Mouse (Mus musculus) gastrocnemius, adult 2 months (tissue): ENCODE measurements around the gene Tars2. TPM values are rescaled to one million over a fixed set of nuclear protein-coding genes. Genes with fewer than 3 reads are reported as not detected.
"Not testable (repeated sequence)": the region's sequence is repeated elsewhere in the genome, so short reads cannot be mapped to it uniquely, and the experiment has no call there.

Experiments used
- DNase-seq: peaks from one replicate; pipeline ENCODE4 v3.0.0; 2022
- H3K27ac ChIP-seq: fragments of 200-600 bp; 2 replicates; pipeline ENCODE4 v1.8.1; 2022; ENCODE audit warnings: mild to moderate bottlenecking
- H3K4me3 ChIP-seq: fragments of 200-600 bp; 2 replicates; pipeline ENCODE4 v1.8.1; 2022; ENCODE audit warnings: mild to moderate bottlenecking, moderate library complexity
- CTCF ChIP-seq: fragments of 200-600 bp; IDR thresholded peaks from 2 replicates; pipeline ENCODE4 v1.8.1; 2022; ENCODE audit warnings: antibody characterized with exemption, mild to moderate bottlenecking, moderate library complexity
- intact Hi-C: fragments of 180-260 bp; cut with DNase I; formaldehyde crosslinking; loops from one replicate; pipeline ENCODE4 v1.15.1; 2025
- microRNA-seq: library from miRNA; unstranded; fragments of <30 nt; microRNA quantifications from one replicate; pipeline ENCODE4 v1.2.0, GENCODE M21; 2021
- total RNA-seq, 2 experiments: library from RNA; stranded (reverse); gene quantifications; 2 replicates each; pipeline ENCODE4 v1.2.3; 2021

Tars2 gene
- total RNA-seq, 2 experiments from 2014 or later: 23.0 to 30.8 TPM

- Histone ChIP-seq H3K27ac (peak overlapping the region; percentile 88), H3K4me3 (peak overlapping the region; percentile 71)
- peak; percentile 89 for DNase-seq
- peak; percentile 39; the same call in 1 of the 2 replicates for TF ChIP-seq CTCF
- intact Hi-C loops: loop anchor here (2.0 kb wide), 1 partner anchor 53 kb away; no protein-coding TSS in a partner anchor
Observed at GRCm38 (mm10) chr3:95701877-95702540, 58.0 kb downstream of the Tars2 start.

- TF ChIP-seq CTCF: no peak
- DNase-seq: no peak
- H3K27ac ChIP-seq: peak overlapping the region; percentile 88
- intact Hi-C loops: no loop called here
- no peak overlapping the region for H3K4me3 ChIP-seq
Observed at GRCm38 (mm10) chr3:95701085-95701484, 58.9 kb downstream of the Tars2 start.

GRCm38 (mm10) chr3:95700233-95700681 lies 59.7 kb downstream of the Tars2 start:
- TF ChIP-seq CTCF: no peak
- intact Hi-C loops: no loop called here
- DNase-seq: peak; percentile 79
- Histone ChIP-seq H3K4me3 (no peak overlapping the region), H3K27ac (peak overlapping the region; percentile 88)

GRCm38 (mm10) chr3:95698286-95698685 lies 61.7 kb downstream of the Tars2 start:
- intact Hi-C loops: no loop called here
- Histone ChIP-seq H3K4me3 (no peak overlapping the region), H3K27ac (no peak overlapping the region)
- DNase-seq: no peak
- TF ChIP-seq CTCF: no peak

- Histone ChIP-seq H3K27ac (peak overlapping the region; percentile 82), H3K4me3 (no peak overlapping the region)
- DNase-seq: no peak
- intact Hi-C loops: no loop called here
- no peak for TF ChIP-seq CTCF
Observed at GRCm38 (mm10) chr3:95696360-95696759, 63.6 kb downstream of the Tars2 start.

- Histone ChIP-seq H3K27ac (peak overlapping the region; percentile 82), H3K4me3 (no peak overlapping the region)
- intact Hi-C loops: no loop called here
- TF ChIP-seq CTCF: no peak
- no peak for DNase-seq
Observed at GRCm38 (mm10) chr3:95695796-95696195, 64.2 kb downstream of the Tars2 start.

- intact Hi-C loops: no loop called here
- TF ChIP-seq CTCF: no peak
- Histone ChIP-seq H3K27ac (peak overlapping the region; percentile 82), H3K4me3 (no peak overlapping the region)
- peak; percentile 49 for DNase-seq
Observed at GRCm38 (mm10) chr3:95694808-95695703, 65.0 kb downstream of the Tars2 start.

GRCm38 (mm10) chr3:95693821-95694807 lies 65.9 kb downstream of the Tars2 start:
- intact Hi-C loops: no loop called here
- Histone ChIP-seq H3K27ac (peak overlapping the region; percentile 82), H3K4me3 (no peak overlapping the region)
- DNase-seq: peak; percentile 13
- TF ChIP-seq CTCF: no peak

- Histone ChIP-seq H3K27ac (peak overlapping the region; percentile 82), H3K4me3 (no peak overlapping the region)
- intact Hi-C loops: no loop called here
- no peak for DNase-seq
- TF ChIP-seq CTCF: no peak
Observed at GRCm38 (mm10) chr3:95692677-95693076, 67.3 kb downstream of the Tars2 start.

GRCm38 (mm10) chr3:95690552-95690951 lies 69.5 kb downstream of the Tars2 start:
- DNase-seq, intact Hi-C loops: not testable (repeated sequence)
- peak overlapping the region; percentile 11; the same call in 1 of the 2 replicates for H3K4me3 ChIP-seq
- peak overlapping the region; percentile 91 for H3K27ac ChIP-seq

Small RNAs within 50 kb of the gene (microRNA-seq; reads per million reads assigned to microRNA genes)
- gene Mir7014: not detected

Other genes with a start within 250 kb of the Tars2 start
- 1 to 10 TPM; 2.1 to 4.6 TPM for gene Ctss, start 233.4 kb downstream of the Tars2 start, total RNA-seq
- gene Hormad1, start 200.5 kb downstream of the Tars2 start, total RNA-seq: not detected
- 10 to 100 TPM; 10.8 to 13.5 TPM for gene Golph3l, start 171.3 kb downstream of the Tars2 start, total RNA-seq
- 100 to 1,000 TPM in 1 of 2 experiments, 10 to 100 TPM in 1; 97.2 to 102 TPM for gene Ensa, start 135.2 kb downstream of the Tars2 start, total RNA-seq
- 100 to 1,000 TPM; 110 to 123 TPM for gene Mcl1, start 101.4 kb downstream of the Tars2 start, total RNA-seq
- gene Adamtsl4, start 72.3 kb downstream of the Tars2 start, total RNA-seq: 10 to 100 TPM; 17.2 to 32.0 TPM
- 10 to 100 TPM; 18.0 to 23.0 TPM for gene Ecm1, start 20.6 kb downstream of the Tars2 start, total RNA-seq
- gene Rprd2, start 58.7 kb upstream of the Tars2 start, total RNA-seq: 10 to 100 TPM; 32.4 to 35.2 TPM
- gene Prpf3, start 95.7 kb upstream of the Tars2 start, total RNA-seq: 10 to 100 TPM; 18.2 to 18.3 TPM
- 100 to 1,000 TPM; 303 to 336 TPM for gene Mrps21, start 111.3 kb upstream of the Tars2 start, total RNA-seq
- 1 to 10 TPM; 2.7 to 9.3 TPM for gene Ciart, start 122.0 kb upstream of the Tars2 start, total RNA-seq
- gene BC028528, start 131.8 kb upstream of the Tars2 start, total RNA-seq: 1 to 10 TPM; 1.4 to 2.1 TPM
- 10 to 100 TPM; 41.0 to 50.3 TPM for gene Aph1a, start 133.8 kb upstream of the Tars2 start, total RNA-seq
- gene Car14, start 144.5 kb upstream of the Tars2 start, total RNA-seq: 100 to 1,000 TPM in 1 of 2 experiments, 10 to 100 TPM in 1; 81.2 to 115 TPM
- 10 to 100 TPM; 76.4 to 89.9 TPM for gene Anp32e, start 169.0 kb upstream of the Tars2 start, total RNA-seq
- 10 to 100 TPM; 14.2 to 19.3 TPM for gene Plekho1, start 235.8 kb upstream of the Tars2 start, total RNA-seq